Mouse (Mus musculus) liver (tissue): Measurements from ENCODE around the gene Plp2.

Source experiments
- DNase-seq: peaks from one replicate; pipeline ENCODE4 v3.0.0-alpha.2; 2020; ENCODE audit warnings: mixed read lengths

Gene Plp2

DNA sequence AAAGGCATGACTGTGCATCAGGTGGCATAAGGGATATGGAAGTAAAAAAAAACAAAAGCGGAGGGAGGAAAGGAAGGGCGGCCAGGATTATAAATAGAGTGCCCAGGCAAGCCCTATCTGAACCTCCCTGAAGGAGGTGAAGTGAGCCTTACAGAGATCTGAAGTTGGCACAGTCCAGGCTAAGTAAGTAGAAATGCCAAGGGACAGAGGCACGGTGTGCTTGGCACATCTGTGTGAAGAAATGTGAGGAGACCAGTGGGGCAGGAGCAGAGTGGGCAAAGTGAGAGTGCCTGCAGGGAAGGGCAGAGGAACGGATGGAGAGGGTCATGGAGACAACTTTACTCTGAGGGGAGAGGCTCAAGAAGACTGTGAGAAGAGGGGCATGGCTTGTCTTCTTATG, 10.1 kb downstream of the Plp2 start:
- DNase-seq: no peak

DNA sequence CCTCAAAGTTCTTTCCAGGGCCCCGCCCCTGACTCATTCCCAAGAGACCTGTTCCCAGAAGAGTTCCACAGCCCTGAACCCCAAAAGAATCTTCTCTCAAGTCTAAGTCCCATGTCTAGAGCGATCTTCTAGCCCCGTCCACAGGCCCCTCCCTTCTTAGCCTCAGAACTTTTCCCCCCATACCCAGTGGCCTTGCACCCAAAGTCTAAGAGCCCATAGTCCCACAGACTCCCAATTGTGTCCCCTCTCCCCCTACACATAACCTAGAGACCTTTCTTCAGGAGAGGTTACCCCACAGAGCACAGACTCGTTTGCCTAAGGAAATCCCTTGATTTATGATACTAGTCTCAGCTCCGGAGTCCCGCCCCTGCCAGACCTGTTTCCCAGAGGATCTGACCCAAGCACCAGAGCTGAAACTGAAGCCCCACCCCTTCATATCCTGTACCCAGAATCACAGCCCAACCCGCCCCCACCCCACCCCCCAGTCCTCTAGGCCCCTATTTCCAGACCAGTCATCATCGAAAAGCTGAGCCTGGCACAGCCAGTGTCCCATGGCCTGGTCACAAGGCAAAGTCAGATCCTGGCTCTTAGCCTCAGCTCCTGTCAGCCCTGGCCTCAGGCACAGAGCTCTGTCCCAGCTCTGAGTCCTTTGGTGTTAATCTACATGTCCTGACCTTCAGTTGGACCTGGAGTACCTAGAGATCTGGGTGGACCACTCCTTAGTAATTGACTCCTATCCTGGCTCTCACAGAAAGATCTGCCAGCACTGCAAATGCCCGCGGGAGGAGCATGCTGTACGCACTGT, 12.2 kb downstream of the Plp2 start:
- no peak for DNase-seq

DNA sequence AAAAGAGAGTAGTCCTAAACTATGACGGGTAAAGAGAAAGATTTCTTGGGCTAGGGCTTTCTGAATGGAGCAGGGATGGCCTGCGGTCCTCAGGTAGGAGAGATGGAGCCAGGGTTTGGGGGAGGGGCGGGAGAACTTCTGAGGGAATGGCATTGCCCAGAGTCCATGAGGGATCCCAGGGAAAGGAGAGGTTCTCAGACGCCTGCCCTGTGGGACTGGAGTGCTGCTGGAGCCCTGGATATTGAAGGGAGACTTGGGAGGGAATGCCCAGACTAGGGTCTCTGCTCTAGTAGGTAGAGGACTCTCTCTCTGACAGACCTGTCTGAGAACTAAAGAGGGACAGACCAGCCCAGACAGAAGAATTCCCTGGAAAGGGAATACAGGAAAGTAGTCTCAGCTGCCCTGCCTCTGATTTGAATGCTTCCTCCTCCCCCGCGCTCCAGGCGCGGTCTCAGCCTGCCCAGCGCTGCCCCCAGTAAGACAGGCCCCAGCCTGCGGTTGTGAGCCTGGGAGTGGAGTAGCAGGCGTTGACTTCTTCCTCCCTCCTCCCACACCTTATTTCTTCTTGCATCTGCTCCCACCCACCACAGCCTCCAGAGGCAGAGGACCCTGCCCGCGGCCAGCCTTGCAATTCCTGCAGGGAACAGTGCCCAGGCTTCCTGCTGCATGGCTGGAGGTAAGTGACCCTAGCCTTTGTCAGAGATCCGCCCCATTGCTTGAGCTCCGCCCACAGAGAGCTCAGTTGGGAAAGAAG, 13.0 kb downstream of the Plp2 start:
- peak; percentile 25 for DNase-seq

DNA sequence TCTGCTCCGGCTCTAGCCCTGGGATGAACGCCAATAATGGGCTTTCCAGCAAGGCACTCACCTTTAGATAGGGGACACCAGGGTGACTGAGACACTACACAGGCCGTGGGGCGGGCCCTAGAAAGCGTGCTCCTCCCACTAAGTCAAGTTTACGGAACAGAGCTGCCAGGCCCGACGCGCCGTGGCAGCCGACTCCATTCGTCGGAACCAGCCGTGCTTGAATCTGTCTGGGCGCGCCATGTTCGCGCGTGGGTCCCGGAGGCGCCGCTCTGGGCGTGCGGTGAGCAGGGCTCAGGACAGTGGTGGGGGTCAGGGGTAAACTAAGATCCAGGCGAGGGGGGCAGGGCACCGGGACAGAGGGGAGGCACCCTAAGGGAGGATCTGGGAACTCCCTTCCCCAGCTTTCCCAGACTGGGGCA, 14.0 kb downstream of the Plp2 start, which contains the start of gene Prickle3:
TSS of gene Prickle3 (plus strand) at position 40 of the 419 bp plus-strand sequence.
- peak; percentile 44 for DNase-seq

DNA sequence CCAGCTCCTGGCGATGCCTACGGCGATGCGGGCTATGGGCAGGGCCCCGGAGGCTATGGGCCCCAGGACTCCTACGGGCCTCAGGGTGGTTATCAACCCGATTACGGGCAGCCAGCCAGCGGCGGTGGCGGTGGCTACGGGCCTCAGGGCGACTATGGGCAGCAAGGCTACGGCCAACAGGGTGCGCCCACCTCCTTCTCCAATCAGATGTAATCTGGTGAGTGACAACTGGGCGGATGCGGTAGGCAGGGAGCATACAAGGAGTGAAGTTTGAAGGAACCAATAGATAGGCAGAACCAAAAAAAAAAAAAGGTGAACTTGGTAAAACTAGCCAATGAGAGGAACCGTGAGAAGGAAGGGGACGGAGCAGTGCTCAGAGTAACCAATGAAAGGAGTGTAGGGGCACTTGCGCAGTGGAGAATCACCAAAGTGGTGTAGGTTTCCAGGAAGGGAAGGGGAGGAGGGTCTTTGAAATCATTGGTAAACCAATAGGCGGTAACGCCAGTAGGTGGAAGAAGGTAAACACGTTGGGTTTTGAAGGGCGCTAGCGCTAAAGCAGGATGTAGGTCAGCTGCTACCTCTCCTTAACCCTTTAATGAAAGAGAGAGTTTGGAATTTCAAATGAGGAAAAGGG, 22.4 kb downstream of the Plp2 start:
- DNase-seq: peak; percentile 90

DNA sequence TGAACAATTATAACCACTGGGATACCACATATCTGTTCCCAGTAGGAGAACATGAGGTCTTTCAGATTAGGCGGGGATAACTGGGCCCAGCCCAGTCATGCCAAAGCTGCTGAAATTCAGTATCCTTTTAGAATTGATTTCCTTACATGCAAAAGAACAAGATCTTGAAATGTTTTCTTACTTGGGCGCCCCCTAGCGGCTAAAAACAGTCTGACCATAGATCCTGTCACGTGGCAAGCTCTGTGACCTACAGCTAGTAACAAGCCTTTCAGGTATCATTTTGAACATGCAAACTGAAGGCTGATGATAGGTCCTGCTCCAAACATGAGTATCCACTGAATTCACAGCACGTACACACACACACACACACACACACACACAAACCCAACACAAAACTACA, 25.8 kb downstream of the Plp2 start:
- peak; percentile 82 for DNase-seq

DNA sequence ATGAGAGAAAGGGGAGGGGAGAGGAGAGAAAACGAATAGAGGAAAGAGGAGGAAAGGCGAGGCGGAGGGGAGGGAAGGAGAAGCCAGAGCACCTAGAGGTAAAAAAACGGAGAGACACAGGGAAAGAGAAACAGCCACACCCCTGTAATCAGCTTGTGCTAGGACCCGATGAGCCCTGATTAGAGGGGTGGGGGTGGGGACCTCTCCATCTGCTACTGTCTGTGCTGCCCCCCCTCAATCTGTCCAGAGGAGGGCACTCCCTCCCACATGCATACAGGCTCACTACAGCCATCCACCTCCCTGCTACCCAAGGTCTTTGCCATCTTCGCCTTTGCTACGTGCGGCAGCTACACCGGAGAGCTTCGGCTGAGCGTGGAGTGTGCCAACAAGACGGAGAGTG, 30.4 kb downstream of the Plp2 start:
- peak; percentile 12 for DNase-seq

DNA sequence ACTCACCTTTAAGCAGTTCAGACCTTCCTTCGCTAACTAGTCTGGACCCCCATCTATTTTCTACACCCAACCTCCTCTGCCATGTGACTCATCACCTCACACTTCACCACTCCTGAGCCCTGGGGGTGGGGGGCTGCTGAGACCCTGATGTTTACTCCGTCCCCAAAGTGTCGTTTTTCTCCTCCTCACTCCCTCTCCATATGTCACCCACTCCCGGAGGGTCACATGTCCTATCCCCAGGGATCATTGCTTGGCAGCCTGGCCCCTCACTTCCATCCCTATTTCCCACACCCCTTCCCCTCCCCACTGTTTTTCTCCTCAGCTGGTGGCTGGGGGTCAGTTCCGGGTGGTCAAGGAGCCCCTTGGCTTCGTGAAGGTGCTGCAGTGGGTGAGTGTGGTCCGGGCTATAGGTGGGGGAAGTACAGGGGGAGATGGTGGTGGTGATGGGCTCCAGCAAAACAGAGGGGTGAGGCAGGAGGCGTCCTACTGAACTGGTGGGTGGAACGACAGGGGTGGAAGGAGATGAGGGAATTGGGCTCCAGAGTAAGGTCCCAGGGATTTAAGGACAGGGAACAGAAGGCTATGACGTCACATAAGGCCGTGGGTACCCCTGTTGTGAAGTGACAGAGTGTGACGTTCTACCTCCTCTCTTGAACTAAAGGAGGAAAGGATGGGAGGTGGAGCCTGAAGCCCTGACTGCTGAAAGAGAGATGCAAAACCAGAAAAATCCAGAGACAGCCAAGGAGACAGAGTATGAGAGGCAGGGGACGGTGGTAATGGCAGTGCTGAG, 31.5 kb downstream of the Plp2 start:
- no peak for DNase-seq

DNA sequence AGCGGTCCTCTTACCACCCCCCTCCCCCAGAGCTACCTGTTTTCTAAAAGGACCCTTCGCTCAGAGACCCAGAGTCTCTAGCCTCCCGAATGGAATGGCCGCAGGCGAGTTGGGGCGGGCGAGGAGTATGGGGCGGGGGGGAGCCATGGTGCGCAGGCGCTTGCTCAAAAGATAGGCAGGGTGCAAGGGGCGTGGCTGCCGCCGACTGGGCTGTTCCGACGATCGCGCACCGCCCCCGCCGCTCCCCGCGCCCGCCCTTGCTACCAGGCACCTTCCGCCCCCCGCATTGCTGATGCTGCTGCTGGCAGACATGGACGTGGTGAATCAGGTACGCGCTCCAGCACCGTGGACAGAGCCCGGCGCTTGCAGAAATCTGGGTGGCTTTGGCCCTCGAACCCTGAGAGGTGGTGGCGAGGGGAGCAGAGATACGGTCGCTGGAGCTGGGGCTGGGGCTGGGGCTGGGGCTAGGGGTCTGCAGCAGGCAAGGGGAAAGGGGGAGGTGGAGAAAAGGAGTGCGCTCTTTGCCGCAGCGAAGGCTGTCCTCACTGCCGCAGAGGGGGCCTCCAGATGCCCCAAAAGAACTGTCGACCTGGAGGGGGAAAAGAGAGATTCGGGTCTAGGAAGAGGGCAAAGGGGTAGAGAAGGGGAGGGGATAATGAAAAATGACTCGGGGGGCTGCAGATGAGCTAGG, 32.6 kb downstream of the Plp2 start, which contains the start of gene Syp:
TSS of gene Syp (plus strand) at position 71 of the 691 bp plus-strand sequence.
- peak; percentile 89 for DNase-seq

DNA sequence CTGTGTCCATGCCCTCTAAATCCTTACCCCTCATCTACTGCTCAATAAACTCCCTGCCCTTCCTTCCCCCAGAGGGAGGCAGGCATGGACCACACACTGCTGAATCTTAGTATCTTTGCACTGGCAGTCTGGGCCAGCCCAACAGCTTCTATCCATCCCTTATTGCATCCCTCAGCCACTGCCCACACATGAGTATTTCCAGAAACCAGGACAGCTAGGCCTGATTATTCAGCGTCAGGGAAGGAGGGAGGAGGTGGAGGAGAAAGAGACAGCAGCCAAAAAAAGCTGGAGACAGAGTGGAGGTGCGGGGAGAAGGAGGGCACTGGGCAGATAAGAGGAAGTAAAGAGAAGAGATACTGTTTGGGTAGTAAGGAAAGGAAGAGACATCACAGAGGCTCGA, 36.1 kb downstream of the Plp2 start:
- DNase-seq: no peak

DNA sequence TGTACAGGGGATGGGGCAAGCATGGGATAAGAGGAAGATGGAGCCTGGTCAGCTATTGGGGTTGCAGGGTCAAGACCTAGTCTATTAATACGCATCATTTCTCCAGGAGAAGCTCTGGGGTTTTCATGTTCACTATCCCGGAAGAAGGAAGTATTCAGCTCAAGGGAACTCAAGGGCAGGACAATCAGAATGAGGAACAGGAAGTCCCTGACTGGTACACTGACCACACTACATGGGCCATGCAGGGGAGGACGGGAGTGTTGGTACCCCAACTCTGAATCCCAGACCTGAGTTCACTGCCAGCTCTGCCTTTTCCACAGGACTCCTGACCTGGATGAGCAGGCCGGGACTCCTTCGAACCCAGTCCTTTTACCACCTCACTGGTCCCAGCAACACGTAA, 38.6 kb downstream of the Plp2 start:
- DNase-seq: no peak
